Mouse (Mus musculus): Measurements from ENCODE around the gene Pml. TPM values are rescaled to one million over a fixed set of nuclear protein-coding genes. Genes with fewer than 3 reads are reported as not detected.

The Pml gene
- polyA plus RNA-seq (2015; fragmentation: Nextera tagmentation; extraction: Ambion mirVana) = 4.0 and 4.7 TPM in 2 replicates

GRCm38 (mm10) chr9:58249592-58250192 is at the start of gene Pml:
Gene Pml, minus strand, starts transcription at chr9:58249786.
- H3K9ac ChIP-seq = peak within 1 kb of the TSS; percentile 72
- H3K36me3 ChIP-seq = no peaks in the 10 kb centered on the region
- no peaks in the 10 kb centered on the region for H3K27me3 ChIP-seq
- H3K4me3 ChIP-seq = peak within 1 kb of the TSS; percentile 37
- peak within 1 kb of the TSS; percentile 57 for H3K4me2 ChIP-seq
- peak within 1 kb of the TSS; percentile 70 for H3K27ac ChIP-seq
- 3% methylated on average over 16 of the region's 16 CpGs for WGBS
- peaks cover 40% of the 10 kb centered on the region for H3K4me1 ChIP-seq (replicated peaks)
- no peak for ATAC-seq (ENCODE audit: low FRiP score)
- H3K9me3 ChIP-seq = no peaks in the 10 kb centered on the region

- no peak overlapping the region for H3K4me2 ChIP-seq
- no peaks in the 10 kb centered on the region for H3K36me3 ChIP-seq
- H3K27me3 ChIP-seq = no peaks in the 10 kb centered on the region
- H3K4me3 ChIP-seq = no peak overlapping the region
- ATAC-seq (ENCODE audit: low FRiP score) = no peak
- 75% methylated on average over 4 of the region's 4 CpGs for WGBS
- H3K9me3 ChIP-seq = no peaks in the 10 kb centered on the region
- H3K4me1 ChIP-seq (replicated peaks) = peaks cover 7% of the 10 kb centered on the region
- no peak overlapping the region for H3K27ac ChIP-seq
- no peak overlapping the region for H3K9ac ChIP-seq
Observed at GRCm38 (mm10) chr9:58297961-58298477, 48.4 kb upstream of the Pml start.

- Histone ChIP-seq H3K4me1 (replicated peaks) (peaks cover 7% of the 10 kb centered on the region), H3K9me3 (no peaks in the 10 kb centered on the region), H3K27ac (no peak overlapping the region), H3K9ac (no peak overlapping the region), H3K4me2 (no peak overlapping the region), H3K27me3 (no peaks in the 10 kb centered on the region), H3K4me3 (no peak overlapping the region), H3K36me3 (no peaks in the 10 kb centered on the region)
- no peak for ATAC-seq (ENCODE audit: low FRiP score)
- 94% methylated on average over 6 of the region's 6 CpGs for WGBS
Observed at GRCm38 (mm10) chr9:58297065-58297464, 47.5 kb upstream of the Pml start.

GRCm38 (mm10) chr9:58295766-58296361 is 46.3 kb upstream of the Pml start:
- Histone ChIP-seq H3K36me3 (no peaks in the 10 kb centered on the region), H3K9me3 (no peaks in the 10 kb centered on the region), H3K27me3 (no peaks in the 10 kb centered on the region), H3K4me3 (no peak overlapping the region), H3K4me2 (no peak overlapping the region), H3K9ac (no peak overlapping the region), H3K4me1 (replicated peaks) (peaks cover 7% of the 10 kb centered on the region), H3K27ac (no peak overlapping the region)
- 23% methylated on average over 9 of the region's 9 CpGs for WGBS
- ATAC-seq (ENCODE audit: low FRiP score) = no peak

GRCm38 (mm10) chr9:58295345-58295744 is 45.8 kb upstream of the Pml start:
- peaks cover 7% of the 10 kb centered on the region for H3K4me1 ChIP-seq (replicated peaks)
- no peak overlapping the region for H3K4me3 ChIP-seq
- 89% methylated on average over 3 of the region's 3 CpGs for WGBS
- no peak overlapping the region for H3K9ac ChIP-seq
- ATAC-seq (ENCODE audit: low FRiP score) = no peak
- H3K36me3 ChIP-seq = no peaks in the 10 kb centered on the region
- no peaks in the 10 kb centered on the region for H3K27me3 ChIP-seq
- H3K9me3 ChIP-seq = no peaks in the 10 kb centered on the region
- H3K27ac ChIP-seq = no peak overlapping the region
- H3K4me2 ChIP-seq = no peak overlapping the region

- 40% methylated on average over 7 of the region's 7 CpGs for WGBS
- Histone ChIP-seq H3K4me1 (replicated peaks) (peaks cover 7% of the 10 kb centered on the region), H3K4me3 (no peak overlapping the region), H3K9me3 (no peaks in the 10 kb centered on the region), H3K4me2 (no peak overlapping the region), H3K9ac (no peak overlapping the region), H3K27ac (no peak overlapping the region), H3K27me3 (no peaks in the 10 kb centered on the region), H3K36me3 (no peaks in the 10 kb centered on the region)
- ATAC-seq (ENCODE audit: low FRiP score) = no peak
Observed at GRCm38 (mm10) chr9:58294527-58294926, 44.9 kb upstream of the Pml start.

- Histone ChIP-seq H3K27me3 (no peaks in the 10 kb centered on the region), H3K27ac (no peak overlapping the region), H3K4me2 (no peak overlapping the region), H3K36me3 (no peaks in the 10 kb centered on the region), H3K9me3 (no peaks in the 10 kb centered on the region), H3K4me1 (replicated peaks) (no peaks in the 10 kb centered on the region), H3K9ac (no peak overlapping the region), H3K4me3 (no peak overlapping the region)
- ATAC-seq (ENCODE audit: low FRiP score) = no peak
- WGBS = 81% methylated on average over 2 of the region's 2 CpGs
Observed at GRCm38 (mm10) chr9:58289901-58290300, 40.3 kb upstream of the Pml start.

GRCm38 (mm10) chr9:58289090-58289489 is 39.5 kb upstream of the Pml start:
- Histone ChIP-seq H3K36me3 (no peaks in the 10 kb centered on the region), H3K9ac (no peak overlapping the region), H3K9me3 (no peaks in the 10 kb centered on the region), H3K4me1 (replicated peaks) (no peaks in the 10 kb centered on the region), H3K4me2 (no peak overlapping the region), H3K4me3 (no peak overlapping the region), H3K27me3 (no peaks in the 10 kb centered on the region), H3K27ac (no peak overlapping the region)
- no peak for ATAC-seq (ENCODE audit: low FRiP score)
- WGBS = 95% methylated on average over 1 of the region's 1 CpGs

GRCm38 (mm10) chr9:58283431-58283830 is 33.8 kb upstream of the Pml start:
- no peak for ATAC-seq (ENCODE audit: low FRiP score)
- no peaks in the 10 kb centered on the region for H3K9me3 ChIP-seq
- no peak overlapping the region for H3K9ac ChIP-seq
- no peaks in the 10 kb centered on the region for H3K36me3 ChIP-seq
- H3K27me3 ChIP-seq = 0 out of 2 replicates have a peak, but pooled peaks cover 2% of the 10 kb centered on the region
- H3K4me3 ChIP-seq = no peak overlapping the region
- H3K27ac ChIP-seq = no peak overlapping the region
- no peaks in the 10 kb centered on the region; the same call in 1 of the 2 replicates for H3K4me1 ChIP-seq (replicated peaks)
- no peak overlapping the region for H3K4me2 ChIP-seq
- 80% methylated on average over 7 of the region's 7 CpGs for WGBS

GRCm38 (mm10) chr9:58281597-58281996 is 32.0 kb upstream of the Pml start:
- 57% methylated on average over 3 of the region's 3 CpGs for WGBS
- H3K27me3 ChIP-seq = 0 out of 2 replicates have a peak, but pooled peaks cover 2% of the 10 kb centered on the region
- no peak overlapping the region for H3K27ac ChIP-seq
- no peaks in the 10 kb centered on the region for H3K36me3 ChIP-seq
- no peak overlapping the region for H3K4me3 ChIP-seq
- H3K9me3 ChIP-seq = no peaks in the 10 kb centered on the region
- no peaks in the 10 kb centered on the region; the same call in 1 of the 2 replicates for H3K4me1 ChIP-seq (replicated peaks)
- no peak overlapping the region for H3K9ac ChIP-seq
- no peak overlapping the region for H3K4me2 ChIP-seq
- no peak for ATAC-seq (ENCODE audit: low FRiP score)

GRCm38 (mm10) chr9:58280259-58281109 is 30.9 kb upstream of the Pml start:
- Histone ChIP-seq H3K36me3 (no peaks in the 10 kb centered on the region), H3K27me3 (0 out of 2 replicates have a peak, but pooled peaks cover 2% of the 10 kb centered on the region), H3K4me2 (no peak overlapping the region), H3K27ac (no peak overlapping the region), H3K9ac (no peak overlapping the region), H3K4me3 (no peak overlapping the region), H3K9me3 (no peaks in the 10 kb centered on the region), H3K4me1 (replicated peaks) (no peaks in the 10 kb centered on the region; the same call in 1 of the 2 replicates)
- ATAC-seq (ENCODE audit: low FRiP score) = peak; percentile 61
- 38% methylated on average over 9 of the region's 9 CpGs for WGBS

GRCm38 (mm10) chr9:58279780-58280179 is 30.2 kb upstream of the Pml start:
- Histone ChIP-seq H3K4me3 (no peak overlapping the region), H3K9ac (no peak overlapping the region), H3K27me3 (0 out of 2 replicates have a peak, but pooled peaks cover 2% of the 10 kb centered on the region), H3K36me3 (no peaks in the 10 kb centered on the region), H3K9me3 (no peaks in the 10 kb centered on the region), H3K4me2 (no peak overlapping the region), H3K27ac (no peak overlapping the region), H3K4me1 (replicated peaks) (no peaks in the 10 kb centered on the region; the same call in 1 of the 2 replicates)
- WGBS = 73% methylated on average over 5 of the region's 5 CpGs
- ATAC-seq (ENCODE audit: low FRiP score) = no peak

Measured in hindbrain, embryonic 13.5 days (tissue).